Mouse (Mus musculus): ENCODE data around the gene Tmem53. TPM values are rescaled to one million over a fixed set of nuclear protein-coding genes. Genes with fewer than 3 reads are reported as not detected.

The Tmem53 gene
- polyA plus RNA-seq, 1 experiment from 2014 or later: 17.5 TPM

DNA sequence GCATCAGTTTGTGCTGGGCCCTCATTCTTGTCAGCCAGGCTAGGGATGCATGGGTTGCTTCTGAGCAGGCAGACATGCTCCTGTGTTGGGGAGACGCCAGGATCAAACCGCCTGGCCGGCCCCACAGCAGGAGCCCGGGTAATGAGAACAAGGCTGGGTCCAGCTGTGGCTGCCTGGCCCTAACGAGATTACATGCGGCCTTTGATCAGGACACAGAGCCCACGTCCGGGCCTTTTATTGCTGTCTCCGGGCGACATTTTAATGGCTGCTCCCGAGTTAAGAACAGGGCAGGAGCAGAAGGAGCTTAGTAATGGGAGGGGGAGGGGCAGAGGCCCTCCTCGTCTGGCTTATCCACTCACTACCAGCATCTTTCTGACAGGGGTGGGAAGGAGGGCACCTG is 20.7 kb downstream of the Tmem53 start:
- 15% methylated on average over 12 of the region's 12 CpGs for WGBS
- Histone ChIP-seq H3K4me3 (no peak overlapping the region), H3K9ac (0 out of 2 replicates have a peak overlapping the region, but pooled peaks have one; percentile 22), H3K27me3 (no peaks in the 10 kb centered on the region), H3K4me2 (no peak overlapping the region), H3K27ac (no peak overlapping the region), H3K36me3 (peaks cover 66% of the 10 kb centered on the region), H3K4me1 (0 out of 2 replicates have a peak, but pooled peaks cover 4% of the 10 kb centered on the region), H3K9me3 (peaks cover 11% of the 10 kb centered on the region; the same call in 1 of the 2 replicates)
- ATAC-seq (ENCODE audit: insufficient number of reproducible peaks, insufficient read depth, low FRiP score, low TSS enrichment, low read depth): no peak

- H3K4me2 ChIP-seq: no peak overlapping the region
- no peak overlapping the region for H3K4me3 ChIP-seq
- WGBS: 95% methylated on average over 4 of the region's 4 CpGs
- peaks cover 11% of the 10 kb centered on the region; the same call in 1 of the 2 replicates for H3K9me3 ChIP-seq
- peaks cover 89% of the 10 kb centered on the region for H3K36me3 ChIP-seq
- no peak for ATAC-seq (ENCODE audit: insufficient number of reproducible peaks, insufficient read depth, low FRiP score, low TSS enrichment, low read depth)
- H3K9ac ChIP-seq: no peak overlapping the region
- H3K27me3 ChIP-seq: no peaks in the 10 kb centered on the region
- H3K27ac ChIP-seq: no peak overlapping the region
- 0 out of 2 replicates have a peak, but pooled peaks cover 4% of the 10 kb centered on the region for H3K4me1 ChIP-seq
Observed at GRCm38 (mm10) chr4:117274720-117275119, 23.0 kb downstream of the Tmem53 start.

GRCm38 (mm10) chr4:117276281-117276711 is 24.5 kb downstream of the Tmem53 start:
- Histone ChIP-seq H3K9ac (no peak overlapping the region), H3K4me2 (no peak overlapping the region), H3K4me3 (no peak overlapping the region), H3K27ac (no peak overlapping the region), H3K9me3 (peaks cover 11% of the 10 kb centered on the region; the same call in 1 of the 2 replicates), H3K4me1 (0 out of 2 replicates have a peak, but pooled peaks cover 4% of the 10 kb centered on the region), H3K36me3 (peaks cover 99% of the 10 kb centered on the region), H3K27me3 (no peaks in the 10 kb centered on the region)
- 96% methylated on average over 17 of the region's 17 CpGs for WGBS
- no peak for ATAC-seq (ENCODE audit: insufficient number of reproducible peaks, insufficient read depth, low FRiP score, low TSS enrichment, low read depth)

DNA sequence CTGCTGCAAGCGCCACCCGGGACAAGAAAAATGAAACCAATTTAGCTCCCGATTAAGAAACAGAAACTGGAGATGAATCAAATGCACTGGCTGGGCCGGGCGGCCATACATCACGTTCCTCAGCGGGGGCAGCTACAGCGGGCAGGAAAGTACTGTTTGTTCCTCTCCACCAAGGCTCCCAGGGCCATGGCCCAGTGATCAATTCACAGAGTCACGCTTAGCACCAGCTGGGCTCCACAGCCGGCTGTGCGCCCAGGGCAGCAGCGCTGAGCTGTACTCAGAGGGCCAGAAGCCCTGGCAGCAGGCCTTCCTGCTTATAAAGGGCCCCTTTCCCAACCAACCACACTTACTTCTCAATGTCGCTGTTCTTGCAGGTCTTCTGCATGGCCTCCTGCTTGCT is 25.3 kb downstream of the Tmem53 start:
- H3K36me3 ChIP-seq: peaks cover 99% of the 10 kb centered on the region
- no peak overlapping the region for H3K9ac ChIP-seq

DNA sequence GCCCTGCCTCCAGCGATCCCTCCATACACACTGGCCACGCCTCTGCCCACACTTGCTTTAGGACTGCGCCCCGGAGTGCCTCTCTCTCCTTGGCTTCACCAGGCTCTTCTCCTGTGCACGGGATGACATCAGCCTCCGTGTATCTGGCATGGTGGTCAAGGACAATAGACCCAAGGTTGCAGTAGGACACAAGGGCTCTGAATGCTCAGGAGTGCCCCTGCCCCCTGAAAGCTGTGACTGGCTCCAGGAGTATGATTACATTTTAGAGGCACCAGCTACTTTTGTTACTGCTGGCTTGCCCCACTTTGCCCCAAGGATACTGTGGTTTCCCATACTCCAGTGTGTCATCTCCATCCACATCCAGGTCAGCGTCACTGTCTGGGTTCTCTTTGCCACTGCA is 25.9 kb downstream of the Tmem53 start:
- Histone ChIP-seq H3K9me3 (peaks cover 11% of the 10 kb centered on the region; the same call in 1 of the 2 replicates), H3K4me1 (no peaks in the 10 kb centered on the region), H3K27ac (no peak overlapping the region), H3K4me2 (no peak overlapping the region), H3K27me3 (no peaks in the 10 kb centered on the region), H3K9ac (no peak overlapping the region), H3K36me3 (peaks cover 98% of the 10 kb centered on the region), H3K4me3 (no peak overlapping the region)
- no peak for ATAC-seq (ENCODE audit: insufficient number of reproducible peaks, insufficient read depth, low FRiP score, low TSS enrichment, low read depth)
- 91% methylated on average over 7 of the region's 7 CpGs for WGBS

More for the DNA sequence above, 25.3 kb downstream of the Tmem53 start:
- ATAC-seq (ENCODE audit: insufficient number of reproducible peaks, insufficient read depth, low FRiP score, low TSS enrichment, low read depth): no peak
- Histone ChIP-seq H3K27me3 (no peaks in the 10 kb centered on the region), H3K4me1 (0 out of 2 replicates have a peak, but pooled peaks cover 4% of the 10 kb centered on the region), H3K27ac (no peak overlapping the region), H3K4me2 (no peak overlapping the region), H3K4me3 (no peak overlapping the region), H3K9me3 (peaks cover 11% of the 10 kb centered on the region; the same call in 1 of the 2 replicates)
- WGBS: 93% methylated on average over 13 of the region's 13 CpGs

DNA sequence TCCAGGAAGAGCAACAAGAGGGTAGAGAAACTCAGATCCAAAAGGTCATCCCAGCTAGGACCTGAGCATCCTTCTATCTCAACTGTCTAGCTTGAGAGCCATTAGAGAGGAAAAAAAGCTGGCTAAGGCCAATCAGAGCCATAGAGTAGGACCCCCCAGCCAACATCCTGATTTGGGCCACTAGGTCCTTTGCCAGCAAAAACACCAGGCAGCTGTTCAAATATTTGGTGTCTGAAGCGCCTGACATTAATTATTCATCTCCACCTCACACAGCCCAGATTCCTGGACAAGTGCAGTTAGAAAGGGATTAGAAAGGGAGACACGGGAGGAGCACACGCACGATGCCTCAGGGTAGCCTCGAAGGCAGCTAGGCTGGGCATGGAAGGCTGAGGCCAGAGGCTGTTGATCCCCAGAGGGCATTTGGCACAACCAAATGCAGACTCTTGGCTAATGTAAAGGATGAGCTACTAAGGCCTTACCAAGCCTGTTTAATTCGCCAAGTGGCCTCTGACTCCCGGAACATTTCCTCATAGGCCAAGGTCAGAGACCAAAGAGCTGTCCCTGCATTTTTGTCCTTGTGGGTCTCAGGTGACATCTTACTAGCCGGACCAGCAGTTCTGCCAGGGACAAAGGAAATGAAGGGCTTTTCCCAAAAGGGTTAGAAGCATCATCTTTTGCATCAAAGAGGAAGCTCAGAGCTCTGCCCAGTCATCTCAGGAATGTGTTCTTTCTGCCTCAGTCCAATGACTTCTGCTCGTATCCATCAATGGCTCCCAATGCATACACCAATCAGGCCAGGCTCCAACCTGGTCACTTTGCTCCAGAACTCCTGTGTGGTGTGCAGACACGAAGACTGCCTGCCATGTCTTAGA is 26.9 kb downstream of the Tmem53 start:
- no peaks in the 10 kb centered on the region for H3K27me3 ChIP-seq
- H3K27ac ChIP-seq: no peak overlapping the region
- no peak for ATAC-seq (ENCODE audit: insufficient number of reproducible peaks, insufficient read depth, low FRiP score, low TSS enrichment, low read depth)
- H3K9me3 ChIP-seq: peaks cover 11% of the 10 kb centered on the region; the same call in 1 of the 2 replicates
- H3K36me3 ChIP-seq: peaks cover 99% of the 10 kb centered on the region
- H3K9ac ChIP-seq: no peak overlapping the region
- H3K4me3 ChIP-seq: no peak overlapping the region
- 75% methylated on average over 10 of the region's 10 CpGs for WGBS
- H3K4me1 ChIP-seq: peaks cover 8% of the 10 kb centered on the region
- no peak overlapping the region for H3K4me2 ChIP-seq

DNA sequence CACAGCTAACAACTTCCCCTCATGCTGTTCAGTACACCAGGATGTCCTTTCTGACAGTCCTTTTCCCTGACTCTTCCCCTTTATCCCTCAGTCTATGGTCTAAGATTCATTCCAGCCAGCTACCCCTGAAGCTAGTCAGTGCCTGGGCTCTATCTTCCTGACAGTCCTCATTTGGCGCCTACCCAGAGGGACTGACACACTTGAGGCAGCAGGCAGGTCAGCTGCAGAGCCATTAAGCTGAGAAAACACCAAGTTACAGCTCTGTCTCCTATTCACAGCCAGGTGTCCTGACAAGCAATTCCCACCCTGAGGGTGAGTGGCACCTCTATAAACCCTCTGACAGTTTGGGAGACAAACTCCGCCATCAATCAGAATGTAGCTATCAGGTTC is 27.5 kb downstream of the Tmem53 start:
- peaks cover 14% of the 10 kb centered on the region for H3K4me1 ChIP-seq
- peaks cover 99% of the 10 kb centered on the region for H3K36me3 ChIP-seq
- no peak overlapping the region for H3K27ac ChIP-seq
- no peak for ATAC-seq (ENCODE audit: insufficient number of reproducible peaks, insufficient read depth, low FRiP score, low TSS enrichment, low read depth)
- no peak overlapping the region for H3K9ac ChIP-seq
- no peak overlapping the region for H3K4me3 ChIP-seq
- H3K27me3 ChIP-seq: no peaks in the 10 kb centered on the region
- no peak overlapping the region for H3K4me2 ChIP-seq
- 84% methylated on average over 2 of the region's 2 CpGs for WGBS
- peaks cover 7% of the 10 kb centered on the region; the same call in 1 of the 2 replicates for H3K9me3 ChIP-seq

DNA sequence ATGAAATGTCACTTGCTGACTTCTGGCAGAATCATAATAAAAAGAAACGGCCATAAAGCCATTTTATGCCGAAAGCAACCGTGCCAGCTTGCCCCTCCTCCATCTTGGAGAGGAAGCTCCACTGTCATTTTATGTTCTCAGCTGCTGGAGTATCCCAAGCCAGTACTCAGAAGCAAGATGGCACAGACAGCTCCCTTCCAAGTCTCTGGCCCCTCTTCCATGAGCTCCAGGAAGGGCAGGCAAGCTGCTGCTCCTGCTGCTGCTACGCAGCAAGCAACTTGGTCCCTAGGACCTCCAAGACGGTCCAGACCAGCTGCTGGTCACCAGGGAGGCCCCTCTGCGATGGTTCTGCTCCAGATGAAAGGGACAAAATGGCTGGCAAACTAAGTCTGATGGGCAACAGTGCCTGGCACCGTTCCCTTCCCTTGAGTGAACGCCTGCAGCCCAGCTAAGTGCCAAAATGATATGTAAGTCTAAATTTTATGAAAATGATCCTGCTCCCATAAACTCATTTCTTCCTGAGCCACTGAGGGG is 28.7 kb downstream of the Tmem53 start:
- H3K9me3 ChIP-seq: no peaks in the 10 kb centered on the region
- H3K27ac ChIP-seq: no peak overlapping the region

GRCm38 (mm10) chr4:117281090-117281845 is 29.5 kb downstream of the Tmem53 start:
- Histone ChIP-seq H3K9me3 (no peaks in the 10 kb centered on the region), H3K4me3 (no peak overlapping the region), H3K36me3 (peaks cover 99% of the 10 kb centered on the region), H3K27me3 (no peaks in the 10 kb centered on the region), H3K4me1 (peaks cover 19% of the 10 kb centered on the region), H3K27ac (no peak overlapping the region), H3K9ac (no peak overlapping the region), H3K4me2 (no peak overlapping the region)
- WGBS: 75% methylated on average over 19 of the region's 19 CpGs
- ATAC-seq (ENCODE audit: insufficient number of reproducible peaks, insufficient read depth, low FRiP score, low TSS enrichment, low read depth): no peak

More for the DNA sequence above, 28.7 kb downstream of the Tmem53 start:
- H3K36me3 ChIP-seq: peaks cover 99% of the 10 kb centered on the region
- H3K4me1 ChIP-seq: peaks cover 19% of the 10 kb centered on the region
- no peak for ATAC-seq (ENCODE audit: insufficient number of reproducible peaks, insufficient read depth, low FRiP score, low TSS enrichment, low read depth)
- no peak overlapping the region for H3K4me3 ChIP-seq
- no peaks in the 10 kb centered on the region for H3K27me3 ChIP-seq
- WGBS: 89% methylated on average over 8 of the region's 8 CpGs
- H3K9ac ChIP-seq: no peak overlapping the region
- no peak overlapping the region for H3K4me2 ChIP-seq

DNA sequence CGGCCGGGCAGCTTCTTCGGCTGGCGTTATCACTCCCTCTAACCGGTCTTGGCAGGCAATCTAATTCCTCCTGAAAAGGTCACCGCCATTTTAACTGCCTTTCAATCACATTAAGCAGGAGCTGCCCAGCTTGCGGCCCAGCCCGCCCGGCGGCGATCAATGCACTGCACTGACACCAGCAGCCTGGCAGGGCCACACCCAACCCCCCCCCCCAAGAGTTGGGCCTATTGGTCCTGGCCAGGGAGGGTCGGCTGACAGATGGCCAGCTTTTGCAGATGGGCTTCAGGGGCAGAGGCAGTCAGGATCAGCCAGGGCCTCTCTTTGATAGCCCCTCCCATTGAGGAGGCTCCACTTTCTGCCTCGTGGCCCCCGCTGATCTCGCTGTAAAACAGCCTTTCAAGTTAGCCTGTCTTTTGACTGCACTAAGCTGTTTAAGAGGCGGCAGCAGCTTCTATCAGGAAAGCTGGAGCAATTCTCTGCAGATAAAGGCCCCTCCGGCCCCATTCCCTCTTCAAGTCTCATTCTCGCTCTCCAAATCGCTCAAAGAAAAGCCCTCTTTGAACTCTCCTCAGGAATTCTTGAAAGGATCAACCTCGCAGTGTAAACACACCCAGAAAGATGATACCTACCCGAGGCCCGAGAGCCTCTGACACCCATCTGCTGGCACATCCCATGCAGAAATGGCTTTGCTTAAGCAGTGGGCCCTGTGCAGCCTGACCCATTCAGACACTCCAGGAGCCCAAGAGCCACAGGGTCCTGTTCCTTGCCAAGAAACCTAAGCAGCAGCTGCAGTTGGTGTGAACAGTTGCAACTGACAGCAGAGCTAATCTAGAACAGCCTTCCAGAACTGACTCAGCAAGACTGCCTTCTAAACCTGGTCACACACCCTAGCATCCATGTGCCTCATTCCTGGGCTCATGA is 31.8 kb downstream of the Tmem53 start:
- no peak overlapping the region for H3K4me3 ChIP-seq
- WGBS: 49% methylated on average over 22 of the region's 22 CpGs
- H3K27me3 ChIP-seq: no peaks in the 10 kb centered on the region
- peaks cover 28% of the 10 kb centered on the region for H3K4me1 ChIP-seq
- peaks cover 85% of the 10 kb centered on the region for H3K36me3 ChIP-seq
- H3K4me2 ChIP-seq: 0 out of 2 replicates have a peak overlapping the region, but pooled peaks have one; percentile 5
- peak overlapping the region; percentile 44; the same call in 1 of the 2 replicates for H3K27ac ChIP-seq
- no peak for ATAC-seq (ENCODE audit: insufficient number of reproducible peaks, insufficient read depth, low FRiP score, low TSS enrichment, low read depth)
- no peaks in the 10 kb centered on the region for H3K9me3 ChIP-seq
- H3K9ac ChIP-seq: 0 out of 2 replicates have a peak overlapping the region, but pooled peaks have one; percentile 32

Data from embryonic facial prominence, embryonic 13.5 days (tissue).